ENCODE assay signal across 8 mouse cellular contexts in the genomic region with DNA sequence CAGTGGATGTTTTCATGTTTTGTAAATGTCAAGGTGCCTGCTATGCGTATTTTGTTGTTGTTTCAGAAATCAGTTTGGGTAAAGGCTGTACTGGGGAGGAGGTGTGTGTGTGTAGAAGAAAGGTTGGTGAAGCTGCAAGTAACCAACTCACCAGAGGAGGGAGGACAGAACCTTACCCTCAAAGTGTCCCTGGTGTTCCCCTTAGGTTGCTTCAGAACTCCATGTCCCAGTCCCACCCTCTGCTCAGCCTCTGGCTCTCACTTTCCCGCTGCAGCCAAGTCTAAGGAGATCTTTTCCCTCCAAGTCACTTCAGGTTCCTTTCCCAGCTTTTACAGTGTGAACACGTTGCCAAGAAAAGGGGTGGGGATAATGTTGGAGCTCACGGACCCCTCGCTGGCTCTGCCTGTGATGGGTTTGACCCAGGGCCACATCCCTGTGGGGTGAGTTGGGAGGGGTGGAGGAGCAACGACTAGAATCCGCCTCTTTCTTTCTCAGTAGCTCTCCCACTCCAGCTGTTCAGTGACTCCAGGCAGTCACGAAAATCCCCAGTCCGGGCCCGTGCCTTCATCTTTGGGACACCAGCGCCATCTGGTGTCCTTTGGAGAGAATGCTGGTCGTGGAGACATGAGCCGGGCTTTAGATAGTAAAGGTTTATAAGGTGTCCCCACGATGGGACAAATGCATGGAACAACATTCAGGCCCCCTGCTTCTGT. TPM values are rescaled to one million over a fixed set of nuclear protein-coding genes. Genes with fewer than 3 reads are reported as not detected.
DNase-seq lines count a peak whose midpoint lies in the region; ATAC-seq and TF ChIP-seq lines count a peak whose summit lies in the region.

No protein-coding gene starts in this region.

- H3K27me3 ChIP-seq in hindbrain, embryonic 15.5 days = peaks cover 8% of the 10 kb centered on the region; the same call in 1 of the 2 replicates

- H3K9me3 ChIP-seq in hindbrain, embryonic 15.5 days = no peaks in the 10 kb centered on the region

- intact Hi-C loops in gastrocnemius, adult 2 months (cut with DNase I) = loop anchor here (1.0 to 5.0 kb wide), 3 partner anchors 22 to 215 kb away; no protein-coding TSS in a partner anchor

- peaks cover 3% of the 10 kb centered on the region; the same call in 1 of the 2 replicates for H3K36me3 ChIP-seq in hindbrain, embryonic 15.5 days

- peak overlapping the region; percentile 36 for H3K4me2 ChIP-seq in hindbrain, embryonic 15.5 days

- TF ChIP-seq CTCF in gastrocnemius, adult 2 months (IDR thresholded peaks at IDR 0.05) = peak; percentile 90

- H3K27ac ChIP-seq in gastrocnemius, adult 2 months = peak overlapping the region; percentile 49; the same call in 1 of the 2 replicates
- H3K27ac ChIP-seq in hindbrain, embryonic 15.5 days (replicated peaks) = no peak overlapping the region

- peak; percentile 89 for DNase-seq in cerebellum, postnatal 25 days
- peak; percentile 86 for DNase-seq in gastrocnemius, adult 2 months
- peak; percentile 84 to 86 for DNase-seq in layer of hippocampus, postnatal 14 days (ENCODE audit: low spot score in 2 of 2)
- DNase-seq in lung, postnatal 25 days (ENCODE audit: low spot score) = peak; percentile 73
- peak; percentile 90 for DNase-seq in retina, embryonic 14.5 days (ENCODE audit: low spot score)
- DNase-seq in urinary bladder, postnatal 25 days (ENCODE audit: low spot score) = peak; percentile 66

- peak; percentile 87 for ATAC-seq in activated CD4-positive, CD25-positive, alpha-beta regulatory T cell, adult 4 months
- peak; percentile 76 for ATAC-seq in hindbrain, embryonic 15.5 days (ENCODE audit: low FRiP score, low read depth)

- peaks cover 16% of the 10 kb centered on the region for H3K4me1 ChIP-seq in hindbrain, embryonic 15.5 days (replicated peaks)

- 7% methylated on average over 14 of the region's 14 CpGs for WGBS in hindbrain, embryonic 15.5 days

- no peak overlapping the region for H3K9ac ChIP-seq in hindbrain, embryonic 15.5 days

- 0 out of 2 replicates have a peak overlapping the region, but pooled peaks have one; percentile 32 for H3K4me3 ChIP-seq in gastrocnemius, adult 2 months
- H3K4me3 ChIP-seq in hindbrain, embryonic 15.5 days = no peak overlapping the region

RNA-seq across cellular contexts. Expression of a gene that starts 11.7 kb away (rescaled TPM):
- polyA plus RNA-seq in activated CD4-positive, CD25-positive, alpha-beta regulatory T cell, adult 4 months (2017; shearing (Covaris generic)) = 1 to 10 TPM; 4.0 to 5.3 TPM
- 1 to 10 TPM; 3.0 to 6.2 TPM for total RNA-seq in gastrocnemius, adult 2 months (2021)
- 46.1 and 53.4 TPM in 2 replicates for polyA plus RNA-seq in hindbrain, embryonic 15.5 days (2015; fragmentation: Nextera tagmentation; extraction: Ambion mirVana)
- total RNA-seq in layer of hippocampus, postnatal 14 days (2021) = 10 to 100 TPM; 71.2 to 78.5 TPM

RNA-seq across cellular contexts. Expression of a gene that starts 12.0 kb away (rescaled TPM):
- polyA plus RNA-seq in activated CD4-positive, CD25-positive, alpha-beta regulatory T cell, adult 4 months (2017; shearing (Covaris generic)) = under 1 TPM in 1 of 2 experiments, not detected in 1; 0.40 TPM
- not detected for total RNA-seq in gastrocnemius, adult 2 months (2021)
- 45.2 and 49.9 TPM in 2 replicates for polyA plus RNA-seq in hindbrain, embryonic 15.5 days (2015; fragmentation: Nextera tagmentation; extraction: Ambion mirVana)
- 10 to 100 TPM; 53.3 to 62.5 TPM for total RNA-seq in layer of hippocampus, postnatal 14 days (2021)

RNA-seq across cellular contexts. Expression of a gene that starts 17.1 kb away (rescaled TPM):
- polyA plus RNA-seq in activated CD4-positive, CD25-positive, alpha-beta regulatory T cell, adult 4 months (2017; shearing (Covaris generic)) = not detected
- total RNA-seq in gastrocnemius, adult 2 months (2021) = not detected
- 21.2 and 22.8 TPM in 2 replicates for polyA plus RNA-seq in hindbrain, embryonic 15.5 days (2015; fragmentation: Nextera tagmentation; extraction: Ambion mirVana)
- 10 to 100 TPM; 14.3 to 14.7 TPM for total RNA-seq in layer of hippocampus, postnatal 14 days (2021)

RNA-seq across cellular contexts. Expression of a gene that starts 31.6 kb away (rescaled TPM):
- polyA plus RNA-seq in activated CD4-positive, CD25-positive, alpha-beta regulatory T cell, adult 4 months (2017; shearing (Covaris generic)) = 10 to 100 TPM; 43.8 to 51.5 TPM
- total RNA-seq in gastrocnemius, adult 2 months (2021) = 10 to 100 TPM; 41.1 to 42.7 TPM
- 73.8 and 79.0 TPM in 2 replicates for polyA plus RNA-seq in hindbrain, embryonic 15.5 days (2015; fragmentation: Nextera tagmentation; extraction: Ambion mirVana)
- total RNA-seq in layer of hippocampus, postnatal 14 days (2021) = 10 to 100 TPM; 56.0 to 62.2 TPM

RNA-seq across cellular contexts. Expression of a gene that starts 38.9 kb away (rescaled TPM):
- polyA plus RNA-seq in activated CD4-positive, CD25-positive, alpha-beta regulatory T cell, adult 4 months (2017; shearing (Covaris generic)) = not detected
- total RNA-seq in gastrocnemius, adult 2 months (2021) = 10 to 100 TPM; 28.4 to 41.4 TPM
- 28.1 and 34.9 TPM in 2 replicates for polyA plus RNA-seq in hindbrain, embryonic 15.5 days (2015; fragmentation: Nextera tagmentation; extraction: Ambion mirVana)
- total RNA-seq in layer of hippocampus, postnatal 14 days (2021) = 10 to 100 TPM; 25.2 to 27.0 TPM

Comparison
In these comparisons a context has a peak if more than half of its experiments do, and no peak if none do; other contexts are left out.
1. RNA of a gene that starts 11.7 kb away (total RNA-seq): 71.2 to 78.5 TPM in layer of hippocampus, postnatal 14 days; 3.0 to 6.2 TPM in gastrocnemius, adult 2 months; every median in the first group is over 10 times any median in the second.
2. RNA of a gene that starts 12.0 kb away (total RNA-seq): 53.3 to 62.5 TPM in layer of hippocampus, postnatal 14 days; not detected in gastrocnemius, adult 2 months; every median in the first group is over 10 times any median in the second.
3. RNA of a gene that starts 17.1 kb away (total RNA-seq): 14.3 to 14.7 TPM in layer of hippocampus, postnatal 14 days; not detected in gastrocnemius, adult 2 months; every median in the first group is over 10 times any median in the second.
4. Peak in every context shown above with its lines, with median percentiles within 50 percentile points of each other: DNase-seq.